ENCODE assay signal across 19 mouse cellular contexts in the genomic region with DNA sequence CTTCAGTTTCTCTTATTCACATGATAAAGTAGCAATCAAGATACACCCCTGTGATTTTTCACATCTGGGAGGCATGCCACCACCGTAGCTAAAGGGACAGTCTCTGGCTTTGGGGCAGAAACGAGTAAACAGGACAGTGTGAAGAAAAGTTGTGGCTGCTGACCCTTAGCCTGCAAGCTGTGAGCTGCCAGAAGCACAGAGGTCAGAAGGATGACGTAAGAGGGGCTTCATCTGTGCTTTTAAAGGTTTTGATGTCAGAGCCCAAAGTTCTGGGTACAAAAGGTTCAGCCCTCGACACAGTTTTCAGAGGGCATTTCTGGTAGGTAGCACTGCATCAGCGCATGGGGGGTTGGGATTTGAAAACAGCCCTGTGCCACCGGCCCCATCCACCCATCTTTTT.
"Had no signal": no experiment of that assay in that cellular context is flagged by ENCODE, and none has a peak within 500 bp of the region (broad histone marks: within the 10 kb centered on the region; RNA-seq: fewer than 3 reads in every experiment).

No protein-coding gene starts in this region.

- ATAC-seq: midbrain, embryonic 13.5 days; midbrain, embryonic 16.5 days had no signal

- DNase-seq: kidney, adult 11 months; kidney, adult 8-10 months; kidney, postnatal 14 days; layer of hippocampus, adult 9-11 months; lung, adult 18-20 months; lung, postnatal 10 days; lung, postnatal 36 days; thymus, adult 18-20 months; thymus, postnatal 36 days had no signal

- H3K9me3 ChIP-seq: limb, embryonic 10.5 days; limb, embryonic 13.5 days; lung, embryonic 15.5 days; midbrain, embryonic 10.5 days; midbrain, embryonic 13.5 days; neural tube, embryonic 13.5 days had no signal

- H3K9ac ChIP-seq: limb, embryonic 13.5 days; lung, embryonic 15.5 days; midbrain, embryonic 13.5 days; neural tube, embryonic 13.5 days had no signal

- H3K27me3 ChIP-seq: limb, embryonic 13.5 days; lung, embryonic 15.5 days; megakaryocyte, embryonic 14.5 days; midbrain, embryonic 13.5 days; neural tube, embryonic 13.5 days had no signal

- H3K27ac ChIP-seq: layer of hippocampus, adult 2 months; limb, embryonic 10.5 days; limb, embryonic 13.5 days; lung, embryonic 15.5 days; midbrain, embryonic 10.5 days; midbrain, embryonic 13.5 days; neural tube, embryonic 13.5 days had no signal

- H3K4me1 ChIP-seq: limb, embryonic 10.5 days; limb, embryonic 13.5 days; lung, embryonic 15.5 days; megakaryocyte, embryonic 14.5 days; midbrain, embryonic 13.5 days; neural tube, embryonic 13.5 days had no signal

- H3K4me2 ChIP-seq: limb, embryonic 13.5 days; lung, embryonic 15.5 days; midbrain, embryonic 13.5 days; neural tube, embryonic 13.5 days had no signal

- H3K36me3 ChIP-seq: limb, embryonic 10.5 days; limb, embryonic 13.5 days; lung, embryonic 15.5 days; midbrain, embryonic 10.5 days; midbrain, embryonic 13.5 days; neural tube, embryonic 13.5 days had no signal

- H3K4me3 ChIP-seq: layer of hippocampus, adult 2 months; limb, embryonic 10.5 days; limb, embryonic 13.5 days; lung, embryonic 15.5 days; megakaryocyte, embryonic 14.5 days; midbrain, embryonic 10.5 days; midbrain, embryonic 13.5 days; myocyte; neural tube, embryonic 13.5 days had no signal
